Mouse (Mus musculus) hindbrain, embryonic 14.5 days (tissue): ENCODE data around the gene Scfd2. TPM values are rescaled to one million over a fixed set of nuclear protein-coding genes. Genes with fewer than 3 reads are reported as not detected.

ENCODE experiments used
- ATAC-seq: fragments of 200-750 bp; cut with Nextera tagmentation; 2 replicates; pipeline ENCODE4 v1.8.0; 2017; ENCODE audit warnings: moderate number of reproducible peaks, mild to moderate bottlenecking, moderate TSS enrichment, moderate library complexity; ENCODE audit not compliant: low FRiP score
- DNase-seq: peaks from one replicate; pipeline ENCODE4 v3.0.0-alpha.2; 2015; ENCODE audit warnings: low spot score
- H3K27ac ChIP-seq: fragments of 300-500 bp; sonication (generic); 2 replicates; pipeline ENCODE4 v1.5.1; 2014; ENCODE audit warnings: mild to moderate bottlenecking, moderate library complexity
- H3K27me3 ChIP-seq: fragments of 300-500 bp; sonication (generic); 2 replicates; pipeline ENCODE4 v1.6.1; 2014; ENCODE audit warnings: mild to moderate bottlenecking, low read length, mixed read lengths; ENCODE audit not compliant: control insufficient read depth, insufficient read depth
- H3K36me3 ChIP-seq: fragments of 300-500 bp; sonication (generic); replicated peaks from 2 replicates; pipeline ENCODE4 v1.6.1; 2014; ENCODE audit not compliant: control insufficient read depth, insufficient read depth
- H3K4me1 ChIP-seq: fragments of 300-500 bp; sonication (generic); replicated peaks from 2 replicates; pipeline ENCODE4 v1.6.1; 2014; ENCODE audit warnings: antibody characterized with exemption, low read length, mixed read lengths; ENCODE audit not compliant: control insufficient read depth, insufficient read depth
- H3K4me2 ChIP-seq: fragments of 300-500 bp; sonication (generic); replicated peaks from 2 replicates; pipeline ENCODE4 v1.6.1; 2014; ENCODE audit warnings: mild to moderate bottlenecking, moderate library complexity
- H3K4me3 ChIP-seq: fragments of 300-500 bp; sonication (generic); replicated peaks from 2 replicates; pipeline ENCODE4 v1.5.1; 2014; ENCODE audit warnings: mild to moderate bottlenecking, low read length
- H3K9ac ChIP-seq: fragments of 300-500 bp; sonication (generic); 2 replicates; pipeline ENCODE4 v1.6.1; 2014
- H3K9me3 ChIP-seq: fragments of 300-500 bp; sonication (generic); 2 replicates; pipeline ENCODE4 v1.6.1; 2016; ENCODE audit warnings: low read length; ENCODE audit not compliant: control insufficient read depth
- WGBS: fragments of 180-500 bp; shearing (Covaris S2); extraction: QIAGEN DNeasy Blood & Tissue Kit; methylation state at CpG from one replicate; pipeline ENCODE4 v1.1.7; 2014; 5-methylcytosine and 5-hydroxymethylcytosine counted together
- polyA plus RNA-seq: library from polyadenylated mRNA; unstranded; fragments of >200 nt; fragmentation: Nextera tagmentation; extraction: Ambion mirVana; gene quantifications from 2 replicates; pipeline ENCODE4 v1.2.1, GENCODE M21; 2014

The Scfd2 gene
- polyA plus RNA-seq, 1 experiment from 2014 or later, result 18.8 TPM

DNA sequence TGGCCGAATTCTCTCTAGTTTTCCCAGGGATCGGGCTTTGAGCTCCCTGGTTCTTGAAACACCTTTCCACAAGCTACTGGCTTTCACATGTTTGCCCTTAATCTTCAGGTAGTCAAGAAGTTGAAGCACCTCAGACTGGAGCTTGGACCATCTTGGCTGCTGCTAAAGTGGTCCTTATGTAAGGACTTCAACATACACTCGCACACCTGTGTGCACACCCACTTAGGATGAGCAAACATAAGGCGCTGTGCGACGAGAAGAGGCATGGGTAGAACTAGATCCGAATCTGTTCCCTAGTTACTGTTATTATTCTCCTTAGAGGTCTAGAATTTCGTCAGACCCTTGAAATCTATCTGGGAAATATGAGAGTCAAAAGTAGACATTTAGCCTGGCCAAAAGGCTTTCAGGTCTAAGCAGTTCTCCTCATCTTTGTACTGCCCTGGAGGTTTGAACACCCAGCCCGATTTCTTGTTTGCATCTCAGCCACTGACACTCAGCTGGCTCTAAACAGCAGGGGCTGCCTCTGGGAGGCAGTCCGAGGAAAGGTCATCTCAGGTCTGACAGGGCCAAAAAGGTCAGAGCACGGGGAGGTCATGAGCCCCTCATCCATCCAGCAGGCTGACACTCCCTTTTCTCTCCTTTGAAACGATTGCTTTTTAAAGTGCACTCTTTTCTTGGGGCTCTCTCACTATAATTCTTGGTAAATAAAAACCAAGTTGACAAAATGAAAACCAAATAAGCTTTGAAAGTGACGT, 290.5 kb downstream of the Scfd2 start:
- Histone ChIP-seq H3K27ac (no peak overlapping the region), H3K4me2 (no peak overlapping the region), H3K27me3 (no peaks in the 10 kb centered on the region), H3K9ac (no peak overlapping the region), H3K9me3 (no peaks in the 10 kb centered on the region), H3K4me3 (no peak overlapping the region), H3K36me3 (no peaks in the 10 kb centered on the region), H3K4me1 (no peaks in the 10 kb centered on the region)
- 58% methylated on average over 13 of the region's 13 CpGs for WGBS
- DNase-seq (no peak), ATAC-seq (no peak)

DNA sequence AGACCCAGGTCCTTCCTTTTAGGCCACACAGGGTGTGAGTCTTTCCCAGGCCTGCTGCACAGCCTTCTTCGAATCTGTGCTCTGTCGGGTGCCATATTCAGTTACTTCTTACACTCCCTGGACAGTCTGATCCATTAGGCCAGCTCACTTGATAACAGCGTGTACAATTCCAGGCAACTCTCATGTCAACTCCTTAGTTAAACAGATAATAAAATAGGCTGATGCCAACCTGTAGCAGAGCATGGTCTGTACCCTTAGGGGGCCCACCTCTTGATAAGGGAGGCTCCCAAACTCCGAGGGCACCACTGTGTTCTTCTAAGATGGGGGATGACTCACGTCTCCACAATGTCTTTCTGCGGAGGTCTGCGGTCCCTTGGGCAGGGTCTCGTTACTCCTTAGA, 291.3 kb downstream of the Scfd2 start:
- no peak for DNase-seq
- no peaks in the 10 kb centered on the region for H3K4me1 ChIP-seq
- no peak overlapping the region for H3K4me3 ChIP-seq
- no peaks in the 10 kb centered on the region for H3K36me3 ChIP-seq
- no peak for ATAC-seq
- 74% methylated on average over 8 of the region's 8 CpGs for WGBS
- no peak overlapping the region for H3K9ac ChIP-seq
- H3K27me3 ChIP-seq, result no peaks in the 10 kb centered on the region
- H3K4me2 ChIP-seq, result no peak overlapping the region
- H3K9me3 ChIP-seq, result no peaks in the 10 kb centered on the region
- no peak overlapping the region for H3K27ac ChIP-seq

DNA sequence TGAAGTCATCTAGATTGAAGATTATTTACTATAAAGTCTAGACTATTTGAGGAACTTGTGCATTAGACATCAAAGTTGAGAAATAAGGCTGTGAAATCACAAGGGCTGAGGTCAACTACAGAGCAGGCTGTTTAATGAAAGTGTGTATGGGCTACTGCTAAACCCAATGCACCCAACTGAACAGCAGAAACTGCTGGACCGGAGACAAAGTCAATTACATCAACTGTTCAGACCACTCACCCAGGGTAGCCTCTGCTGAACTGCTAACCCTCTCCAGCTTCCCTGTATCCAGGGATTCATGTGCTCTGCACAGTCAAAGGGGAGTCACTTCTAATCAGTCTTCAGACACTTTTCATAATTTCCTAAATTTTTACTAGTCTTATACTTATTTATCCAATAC, 292.2 kb downstream of the Scfd2 start:
- Histone ChIP-seq H3K36me3 (no peaks in the 10 kb centered on the region), H3K4me3 (no peak overlapping the region), H3K9me3 (no peaks in the 10 kb centered on the region), H3K27me3 (no peaks in the 10 kb centered on the region), H3K4me2 (no peak overlapping the region), H3K27ac (no peak overlapping the region), H3K4me1 (no peaks in the 10 kb centered on the region), H3K9ac (no peak overlapping the region)
- 85% methylated on average over 1 of the region's 1 CpGs for WGBS
- DNase-seq (no peak), ATAC-seq (no peak)

DNA sequence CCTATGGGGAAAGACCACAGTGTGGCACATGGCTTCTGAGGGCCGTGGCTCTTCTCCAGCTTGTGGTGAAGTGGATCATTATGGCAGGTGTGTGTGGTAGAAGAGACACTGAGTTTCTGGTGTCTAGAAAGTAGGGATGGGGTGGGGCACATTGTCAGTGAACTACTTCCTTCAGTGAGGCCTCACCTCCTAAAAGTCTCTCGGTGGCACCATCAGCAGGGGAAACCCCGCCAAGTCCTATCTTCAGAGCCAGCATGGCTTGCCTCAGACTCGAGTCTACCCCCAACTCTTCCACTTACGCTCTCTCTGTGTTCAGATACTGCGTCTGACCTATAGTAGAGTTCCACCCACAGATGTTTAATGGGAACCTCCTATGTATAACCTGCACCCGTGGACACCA, 297.8 kb downstream of the Scfd2 start:
- Histone ChIP-seq H3K4me3 (no peak overlapping the region), H3K9ac (no peak overlapping the region), H3K4me1 (0 out of 2 replicates have a peak, but pooled peaks cover 6% of the 10 kb centered on the region), H3K9me3 (no peaks in the 10 kb centered on the region), H3K4me2 (no peak overlapping the region), H3K27ac (no peak overlapping the region), H3K36me3 (no peaks in the 10 kb centered on the region), H3K27me3 (no peaks in the 10 kb centered on the region)
- whole genome bisulfite sequencing, result 93% methylated on average over 7 of the region's 7 CpGs
- ATAC-seq (no peak), DNase-seq (no peak)

DNA sequence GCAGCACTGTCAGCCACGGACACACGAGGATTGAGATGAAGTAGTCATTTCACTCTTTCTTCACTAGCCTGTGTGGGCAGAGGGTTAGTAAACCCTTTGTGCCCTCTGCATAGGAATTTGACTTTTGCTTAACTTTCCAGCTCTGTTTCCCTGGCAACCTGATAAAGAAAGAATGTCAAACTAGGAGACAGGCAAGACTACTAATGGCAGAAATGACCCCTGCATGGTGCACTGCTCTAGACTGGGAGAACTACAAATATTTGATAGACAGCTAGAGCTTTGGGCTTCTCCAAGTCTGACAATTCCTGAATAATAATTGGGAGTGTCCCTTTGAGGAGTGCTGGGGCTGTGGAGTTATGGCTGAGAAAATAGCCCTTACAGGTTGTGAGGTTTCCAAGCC, 301.0 kb downstream of the Scfd2 start:
- no peaks in the 10 kb centered on the region for H3K9me3 ChIP-seq
- H3K4me1 ChIP-seq, result 0 out of 2 replicates have a peak, but pooled peaks cover 6% of the 10 kb centered on the region
- ATAC-seq, result no peak
- WGBS, result 20% methylated on average over 2 of the region's 2 CpGs
- H3K9ac ChIP-seq, result no peak overlapping the region
- H3K4me2 ChIP-seq, result no peak overlapping the region
- H3K4me3 ChIP-seq, result no peak overlapping the region
- no peak overlapping the region for H3K27ac ChIP-seq
- DNase-seq, result no peak
- H3K27me3 ChIP-seq, result no peaks in the 10 kb centered on the region
- H3K36me3 ChIP-seq, result no peaks in the 10 kb centered on the region

DNA sequence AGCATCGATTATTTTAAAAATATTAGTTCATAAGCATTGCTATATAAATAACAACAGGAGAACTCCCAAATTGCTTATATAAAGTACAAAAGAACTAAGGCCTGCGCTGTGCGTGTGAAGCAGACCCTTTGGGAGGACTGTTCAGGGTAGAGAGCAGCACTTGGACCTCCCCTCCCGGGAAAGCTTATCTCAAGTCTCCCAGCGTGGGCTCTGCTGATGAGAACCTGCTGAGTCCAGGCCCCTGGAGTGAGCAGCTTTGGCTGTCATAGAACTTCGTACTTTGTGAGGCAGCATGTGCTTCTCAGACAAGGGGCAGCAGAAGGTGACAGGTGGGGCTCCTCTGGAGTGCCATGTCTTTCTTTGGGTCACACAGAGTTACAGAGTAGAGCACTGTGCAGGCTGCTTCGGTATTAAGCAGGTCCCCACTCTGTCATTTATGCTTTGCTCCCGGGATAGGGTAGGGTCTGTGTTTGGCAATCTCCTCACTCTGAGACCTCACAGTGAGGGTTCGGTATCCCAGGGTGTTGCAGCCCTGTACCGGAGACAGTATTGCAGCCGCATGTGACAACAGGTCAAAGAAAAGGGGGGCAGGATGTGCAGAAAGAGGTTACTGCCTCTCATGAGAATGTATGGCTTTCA, 301.7 kb downstream of the Scfd2 start:
- DNase-seq (no peak), ATAC-seq (no peak)
- H3K4me2 ChIP-seq, result no peak overlapping the region
- no peaks in the 10 kb centered on the region for H3K36me3 ChIP-seq
- WGBS, result 44% methylated on average over 11 of the region's 11 CpGs
- H3K27me3 ChIP-seq, result no peaks in the 10 kb centered on the region
- H3K9me3 ChIP-seq, result no peaks in the 10 kb centered on the region
- no peak overlapping the region for H3K4me3 ChIP-seq
- no peak overlapping the region for H3K9ac ChIP-seq
- 0 out of 2 replicates have a peak, but pooled peaks cover 6% of the 10 kb centered on the region for H3K4me1 ChIP-seq
- no peak overlapping the region for H3K27ac ChIP-seq

DNA sequence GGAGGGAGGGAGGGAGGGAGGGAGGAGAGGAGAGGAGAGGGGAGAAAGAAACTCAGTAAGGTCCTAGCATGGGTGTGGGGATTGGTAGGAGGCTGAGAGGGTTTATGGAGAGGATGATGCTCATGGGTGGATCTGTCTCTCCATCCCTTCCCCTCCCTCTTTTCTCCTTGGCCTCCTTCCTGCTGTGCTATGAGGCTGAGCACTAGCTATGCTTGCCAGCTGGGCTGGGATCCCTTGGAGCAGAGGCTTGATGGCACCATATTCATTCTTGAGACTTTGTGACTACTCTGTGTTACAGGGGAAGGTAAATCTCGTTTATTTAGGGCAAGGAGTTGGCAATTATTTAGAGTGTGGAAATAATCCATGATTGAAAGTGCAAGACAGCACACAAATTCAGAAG, 302.6 kb downstream of the Scfd2 start:
- no peak overlapping the region for H3K9ac ChIP-seq
- no peaks in the 10 kb centered on the region for H3K36me3 ChIP-seq
- 0 out of 2 replicates have a peak, but pooled peaks cover 6% of the 10 kb centered on the region for H3K4me1 ChIP-seq
- DNase-seq (no peak), ATAC-seq (no peak)
- no peak overlapping the region for H3K27ac ChIP-seq
- no peak overlapping the region for H3K4me2 ChIP-seq
- no peaks in the 10 kb centered on the region for H3K27me3 ChIP-seq
- no peaks in the 10 kb centered on the region for H3K9me3 ChIP-seq
- 68% methylated on average over 1 of the region's 1 CpGs for WGBS
- no peak overlapping the region for H3K4me3 ChIP-seq

DNA sequence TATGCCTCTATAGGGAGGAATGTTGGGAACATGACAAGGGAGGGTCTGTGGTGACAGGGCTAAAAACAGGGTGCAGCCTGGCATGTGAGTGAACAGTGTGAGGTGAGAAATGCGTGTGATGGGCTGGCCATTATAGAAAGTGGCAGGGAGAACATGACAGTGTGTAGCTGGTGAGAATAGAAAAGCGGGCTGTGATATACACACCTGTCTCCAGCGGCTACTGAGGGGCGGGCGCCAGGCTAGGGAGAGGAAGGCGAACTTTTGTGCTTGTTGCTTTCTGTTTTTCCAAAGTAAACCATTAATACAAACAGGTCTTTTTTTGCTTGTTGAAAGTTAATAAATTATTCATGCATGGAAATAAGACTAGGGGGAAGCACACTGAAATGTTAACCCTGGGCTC, 304.2 kb downstream of the Scfd2 start:
- Histone ChIP-seq H3K4me3 (no peak overlapping the region), H3K36me3 (no peaks in the 10 kb centered on the region), H3K9me3 (no peaks in the 10 kb centered on the region), H3K4me2 (no peak overlapping the region), H3K4me1 (0 out of 2 replicates have a peak, but pooled peaks cover 6% of the 10 kb centered on the region), H3K27me3 (no peaks in the 10 kb centered on the region), H3K27ac (no peak overlapping the region), H3K9ac (no peak overlapping the region)
- WGBS, result 87% methylated on average over 6 of the region's 6 CpGs
- ATAC-seq (no peak), DNase-seq (no peak)

DNA sequence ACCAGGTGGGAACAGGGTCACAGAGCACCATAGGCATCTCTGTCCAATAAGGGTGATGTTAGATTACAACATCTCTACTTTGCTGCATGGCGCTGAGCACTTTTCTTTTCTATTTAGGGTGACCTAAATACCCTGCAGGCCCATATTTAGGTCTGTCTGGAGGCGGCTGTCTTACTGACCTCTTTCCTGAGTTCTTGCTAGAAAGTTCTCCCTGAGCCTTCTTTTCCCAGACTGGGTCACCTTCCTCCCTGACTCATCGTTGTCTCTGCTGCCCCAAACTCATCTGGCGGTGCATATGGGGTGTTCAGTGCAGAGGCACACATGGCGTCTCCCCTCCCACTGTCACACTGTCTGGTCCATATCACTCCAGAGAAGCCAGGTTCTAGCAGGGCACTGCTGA, 305.4 kb downstream of the Scfd2 start:
- Histone ChIP-seq H3K4me2 (no peak overlapping the region), H3K36me3 (no peaks in the 10 kb centered on the region), H3K4me3 (no peak overlapping the region), H3K27ac (no peak overlapping the region), H3K9me3 (no peaks in the 10 kb centered on the region), H3K27me3 (no peaks in the 10 kb centered on the region), H3K9ac (no peak overlapping the region), H3K4me1 (0 out of 2 replicates have a peak, but pooled peaks cover 3% of the 10 kb centered on the region)
- 96% methylated on average over 5 of the region's 5 CpGs for WGBS
- ATAC-seq (no peak), DNase-seq (no peak)
